Mouse (Mus musculus) liver, embryonic 12.5 days (tissue): Measurements from ENCODE around the gene Cyp27b1. TPM values are rescaled to one million over a fixed set of nuclear protein-coding genes. Genes with fewer than 3 reads are reported as not detected.
A peak's percentile ranks its signal among the peaks of the same experiment; 100 is the strongest.

ENCODE experiments used
- ATAC-seq: fragments of 200-750 bp; cut with Nextera tagmentation; 2 replicates; pipeline ENCODE4 v1.8.0; 2017; ENCODE audit warnings: moderate number of reproducible peaks, mild to moderate bottlenecking, moderate library complexity
- H3K27ac ChIP-seq: fragments of 300-500 bp; sonication (generic); 2 replicates; pipeline ENCODE4 v1.5.1; 2016; ENCODE audit warnings: mild to moderate bottlenecking
- H3K27me3 ChIP-seq: fragments of 300-500 bp; sonication (generic); replicated peaks from 2 replicates; pipeline ENCODE4 v1.6.1; 2016; ENCODE audit warnings: mild to moderate bottlenecking, moderate library complexity
- H3K36me3 ChIP-seq: fragments of 300-500 bp; sonication (generic); 2 replicates; pipeline ENCODE4 v1.6.1; 2016; ENCODE audit warnings: mild to moderate bottlenecking, moderate library complexity
- H3K4me1 ChIP-seq: fragments of 300-500 bp; sonication (generic); 2 replicates; pipeline ENCODE4 v1.6.1; 2016
- H3K4me2 ChIP-seq: fragments of 300-500 bp; sonication (generic); 2 replicates; pipeline ENCODE4 v1.6.1; 2016; ENCODE audit warnings: mild to moderate bottlenecking, moderate library complexity
- H3K4me3 ChIP-seq: fragments of 300-500 bp; sonication (generic); 2 replicates; pipeline ENCODE4 v1.5.1; 2016; ENCODE audit warnings: mild to moderate bottlenecking, moderate library complexity
- H3K9ac ChIP-seq: fragments of 300-500 bp; sonication (generic); 2 replicates; pipeline ENCODE4 v1.6.1; 2016; ENCODE audit warnings: mild to moderate bottlenecking, moderate library complexity
- H3K9me3 ChIP-seq: fragments of 300-500 bp; sonication (generic); replicated peaks from 2 replicates; pipeline ENCODE4 v1.6.1; 2016; ENCODE audit warnings: mild to moderate bottlenecking, moderate library complexity
- WGBS: fragments of 180-500 bp; shearing (Covaris S2); methylation state at CpG from one replicate; pipeline ENCODE4 v1.1.7; 2016; ENCODE audit not compliant: insufficient replicate concordance; 5-methylcytosine and 5-hydroxymethylcytosine counted together
- polyA plus RNA-seq: library from polyadenylated mRNA; unstranded; fragments of >200 nt; fragmentation: Nextera tagmentation; extraction: Ambion mirVana; gene quantifications from 2 replicates; pipeline ENCODE4 v1.2.1, GENCODE M21; 2016

Cyp27b1 gene
- polyA plus RNA-seq, 1 experiment from 2014 or later, result 0.10 TPM

DNA sequence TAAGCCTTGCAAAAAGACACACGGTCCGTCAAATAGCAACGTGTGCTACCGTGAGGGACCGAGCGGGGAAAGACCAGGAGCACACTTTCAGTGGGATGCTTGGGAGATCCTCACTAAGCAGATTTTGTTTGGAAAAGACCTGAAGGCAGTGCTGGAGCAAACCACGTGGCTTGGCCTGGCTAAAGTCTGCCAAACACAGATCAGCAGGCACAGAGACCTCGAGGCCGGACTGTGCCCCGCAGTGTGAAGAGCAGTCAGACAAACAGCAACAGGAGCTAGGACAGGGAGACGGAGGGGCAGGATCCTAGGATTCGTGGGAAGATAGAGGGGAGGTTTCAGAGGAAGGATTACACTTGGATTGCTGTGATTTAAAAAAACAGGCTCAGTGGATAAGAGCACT lies 11.8 kb upstream of the Cyp27b1 start:
- no peaks in the 10 kb centered on the region for H3K9me3 ChIP-seq
- H3K9ac ChIP-seq, result no peak overlapping the region
- H3K4me3 ChIP-seq, result no peak overlapping the region
- 70% methylated on average over 12 of the region's 12 CpGs for WGBS
- no peak for ATAC-seq
- no peak overlapping the region for H3K27ac ChIP-seq
- H3K27me3 ChIP-seq, result peaks cover 57% of the 10 kb centered on the region
- no peaks in the 10 kb centered on the region for H3K36me3 ChIP-seq
- peaks cover 7% of the 10 kb centered on the region for H3K4me1 ChIP-seq
- no peak overlapping the region for H3K4me2 ChIP-seq

DNA sequence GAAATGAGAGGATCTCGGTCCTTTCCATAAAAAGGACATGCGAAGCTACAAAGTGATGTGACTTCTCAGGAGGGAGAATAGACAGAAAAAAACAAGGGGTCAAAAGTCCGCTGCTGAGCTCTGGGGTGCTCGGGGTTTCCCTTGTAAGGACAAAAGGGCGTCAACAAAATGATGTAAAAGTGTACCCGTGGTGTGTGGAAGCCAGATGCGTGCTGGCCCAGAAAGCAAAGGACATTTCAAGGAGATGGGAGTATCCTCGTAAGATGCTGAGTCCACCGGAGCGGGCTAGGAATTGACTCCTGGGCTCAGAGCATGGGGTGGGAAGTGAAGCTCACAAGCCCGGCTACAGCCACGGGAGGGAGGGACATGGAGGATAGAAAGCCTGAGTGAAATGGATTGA lies 10.4 kb upstream of the Cyp27b1 start:
- Histone ChIP-seq H3K27me3 (peaks cover 60% of the 10 kb centered on the region), H3K36me3 (no peaks in the 10 kb centered on the region)
- ATAC-seq, result no peak

DNA sequence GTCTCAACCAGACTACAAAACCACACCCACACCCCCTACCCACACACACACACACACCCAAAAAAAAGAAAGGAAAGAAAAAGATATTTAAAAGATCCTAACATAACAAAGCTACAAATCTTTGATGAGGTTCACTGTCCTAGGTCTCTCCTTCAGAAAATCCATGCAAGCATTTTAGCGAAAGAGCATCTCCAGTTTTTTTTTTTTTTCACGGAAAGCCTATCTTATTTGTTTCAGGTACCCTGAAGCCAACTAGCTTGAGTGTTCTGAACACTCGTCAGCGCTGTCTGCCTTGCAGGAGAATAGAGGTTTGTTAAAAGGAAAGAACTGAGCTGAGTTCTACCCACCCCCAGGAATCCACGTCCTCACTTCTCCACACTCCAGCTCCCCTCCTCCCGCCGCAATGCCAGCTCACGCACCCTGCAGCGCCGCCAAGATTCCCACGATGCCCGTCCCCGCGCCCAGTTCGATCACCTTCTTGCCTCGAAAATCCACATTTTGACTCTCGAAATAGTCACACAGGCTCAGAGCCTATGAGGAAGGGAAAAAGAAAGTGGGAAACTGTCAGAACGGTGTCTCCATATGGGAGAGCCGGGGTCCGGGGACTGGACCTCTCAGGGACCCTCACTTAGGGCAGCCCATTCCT lies 7.4 kb upstream of the Cyp27b1 start:
- Histone ChIP-seq H3K4me3 (peak overlapping the region; percentile 76), H3K4me1 (peaks cover 28% of the 10 kb centered on the region), H3K9me3 (no peaks in the 10 kb centered on the region), H3K4me2 (peak overlapping the region; percentile 97), H3K27me3 (peaks cover 59% of the 10 kb centered on the region), H3K9ac (peak overlapping the region; percentile 74), H3K27ac (no peak overlapping the region), H3K36me3 (peaks cover 23% of the 10 kb centered on the region)
- ATAC-seq, result no peak
- WGBS, result 3% methylated on average over 20 of the region's 20 CpGs

More for the DNA sequence above, 10.4 kb upstream of the Cyp27b1 start:
- WGBS, result 70% methylated on average over 12 of the region's 12 CpGs
- Histone ChIP-seq H3K4me3 (no peak overlapping the region), H3K4me2 (no peak overlapping the region), H3K9me3 (no peaks in the 10 kb centered on the region), H3K9ac (no peak overlapping the region), H3K4me1 (peaks cover 21% of the 10 kb centered on the region), H3K27ac (no peak overlapping the region)

DNA sequence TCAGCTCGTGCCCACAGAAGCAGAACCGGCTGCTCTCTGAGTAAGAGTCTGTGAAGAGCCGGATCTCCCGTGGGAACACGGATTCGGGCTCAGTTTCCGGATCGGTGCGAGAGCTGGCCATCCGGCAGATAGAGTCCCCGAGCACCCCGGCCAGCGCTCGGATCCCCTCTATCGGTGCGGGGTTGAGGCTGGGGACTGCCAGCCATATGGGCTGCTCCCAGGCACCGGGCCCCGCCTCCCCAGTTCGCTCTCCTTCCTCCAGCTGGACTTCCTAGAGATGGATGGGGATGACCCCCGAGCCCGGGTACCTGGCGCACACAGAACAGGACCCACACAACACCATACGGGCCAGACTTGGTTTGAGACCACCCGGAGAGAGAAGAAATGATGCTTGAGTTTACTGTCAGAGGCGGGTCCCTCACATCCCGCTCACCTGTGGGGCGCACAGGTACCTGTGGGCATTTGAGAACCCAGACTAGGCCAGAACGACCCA lies 6.7 kb upstream of the Cyp27b1 start, which contains the start of the genes Mettl1 and Eef1akmt3:
TSS of gene Mettl1 (plus strand) at position 141 of the 493 bp plus-strand sequence.
TSS of gene Eef1akmt3 (minus strand) at position 240 of the 493 bp plus-strand sequence.
- peaks cover 53% of the 10 kb centered on the region for H3K27me3 ChIP-seq
- WGBS, result under 1% methylated on average over 28 of the region's 28 CpGs
- peak within 1 kb of the TSS; percentile 68 for H3K27ac ChIP-seq

DNA sequence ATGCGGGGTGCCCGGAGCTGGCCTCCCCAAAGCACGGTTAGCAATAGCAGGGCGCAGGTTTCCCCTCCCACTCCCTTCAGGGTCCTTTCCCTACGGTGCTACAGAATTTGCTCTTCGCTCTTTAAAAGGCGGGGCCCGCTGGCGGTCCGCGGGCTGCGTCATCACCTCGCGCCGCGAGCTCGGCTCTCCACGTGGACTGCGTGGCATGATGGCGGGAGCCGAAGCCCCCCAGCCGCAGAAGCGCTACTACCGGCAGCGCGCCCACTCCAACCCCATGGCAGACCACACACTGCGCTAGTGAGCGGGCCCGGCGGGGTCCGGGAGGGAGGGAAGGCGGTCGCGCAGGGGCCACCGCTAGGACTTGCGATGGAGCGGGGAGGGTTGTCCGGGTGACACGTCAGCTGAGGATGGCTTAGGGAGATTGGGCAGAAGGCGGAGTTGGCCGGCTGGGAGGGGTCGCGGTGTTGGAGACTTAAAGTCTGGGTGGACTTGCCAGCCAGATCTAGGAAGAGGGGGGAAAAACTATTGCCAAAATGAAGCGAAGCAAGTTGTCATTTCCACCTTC lies 6.2 kb upstream of the Cyp27b1 start:
- 1% methylated on average over 44 of the region's 44 CpGs for WGBS
- peak; percentile 82 for ATAC-seq
- Histone ChIP-seq H3K36me3 (peaks cover 26% of the 10 kb centered on the region), H3K27ac (peak overlapping the region; percentile 68), H3K9me3 (no peaks in the 10 kb centered on the region), H3K4me1 (peaks cover 28% of the 10 kb centered on the region), H3K4me2 (peak overlapping the region; percentile 97), H3K4me3 (peak overlapping the region; percentile 76), H3K9ac (peak overlapping the region; percentile 74), H3K27me3 (peaks cover 47% of the 10 kb centered on the region)

More for the DNA sequence above, 6.7 kb upstream of the Cyp27b1 start, which contains the start of the genes Mettl1 and Eef1akmt3:
- peak within 1 kb of the TSS; percentile 97 for H3K4me2 ChIP-seq
- peak within 1 kb of the TSS; percentile 76 for H3K4me3 ChIP-seq
- peaks cover 28% of the 10 kb centered on the region for H3K4me1 ChIP-seq
- ATAC-seq, result peak; percentile 41
- peaks cover 26% of the 10 kb centered on the region for H3K36me3 ChIP-seq
- no peaks in the 10 kb centered on the region for H3K9me3 ChIP-seq
- H3K9ac ChIP-seq, result peak within 1 kb of the TSS; percentile 74

DNA sequence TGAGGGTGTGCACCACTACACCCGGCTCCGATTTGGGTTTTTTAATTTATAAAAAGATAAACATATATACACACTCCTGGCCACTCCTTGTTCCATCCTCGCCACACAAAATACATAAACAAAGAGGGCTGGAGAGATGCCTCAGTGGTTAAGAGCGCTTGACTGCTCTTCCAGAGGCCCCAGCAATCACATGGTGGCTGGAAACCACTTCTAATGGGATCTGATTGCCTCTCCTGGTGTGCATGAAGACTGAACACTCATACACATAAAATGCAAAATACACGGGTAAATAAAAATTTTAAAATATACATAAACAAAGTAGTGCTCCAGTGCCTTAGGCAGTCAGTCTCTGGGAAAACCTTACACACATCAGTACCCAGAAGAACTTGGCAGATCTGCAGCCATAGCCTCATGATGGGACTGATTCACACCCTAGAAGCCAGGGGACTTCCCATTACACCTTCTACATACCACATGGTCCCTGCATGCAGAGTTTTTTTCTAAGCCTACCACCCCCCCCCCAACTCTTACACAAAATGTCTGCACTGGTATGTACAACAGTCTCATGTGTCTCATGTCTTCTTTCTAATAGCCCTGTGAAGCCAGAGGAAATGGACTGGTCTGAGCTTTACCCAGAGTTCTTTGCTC lies 5.5 kb upstream of the Cyp27b1 start:
- WGBS, result 11% methylated on average over 5 of the region's 5 CpGs
- H3K9me3 ChIP-seq, result no peaks in the 10 kb centered on the region

DNA sequence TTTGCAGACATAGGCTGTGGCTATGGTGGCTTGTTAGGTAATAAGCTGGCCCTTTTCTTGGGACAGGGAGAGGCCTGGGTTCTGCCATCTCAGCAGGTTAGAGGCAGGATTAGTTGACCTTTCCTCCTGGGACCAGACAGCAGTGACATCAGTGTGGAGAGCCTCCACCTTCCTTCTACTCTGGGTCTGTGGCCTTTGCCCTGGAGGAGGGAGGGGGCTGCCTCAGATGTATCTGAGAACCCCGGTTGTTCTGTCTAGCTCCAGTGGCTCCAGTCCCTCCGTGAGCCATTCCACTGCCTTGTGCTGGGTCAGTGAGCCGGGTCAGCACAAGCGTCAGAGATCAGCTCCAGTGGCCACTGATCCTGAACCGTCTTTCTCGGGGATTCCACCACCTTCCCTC lies 4.9 kb upstream of the Cyp27b1 start:
- H3K4me3 ChIP-seq, result no peak overlapping the region
- H3K4me2 ChIP-seq, result peak overlapping the region; percentile 97
- 98% methylated on average over 6 of the region's 6 CpGs for WGBS
- H3K27ac ChIP-seq, result no peak overlapping the region
- H3K9ac ChIP-seq, result no peak overlapping the region
- H3K27me3 ChIP-seq, result peaks cover 45% of the 10 kb centered on the region
- peaks cover 26% of the 10 kb centered on the region for H3K36me3 ChIP-seq
- no peak for ATAC-seq
- H3K9me3 ChIP-seq, result no peaks in the 10 kb centered on the region
- peaks cover 28% of the 10 kb centered on the region for H3K4me1 ChIP-seq

More for the DNA sequence above, 5.5 kb upstream of the Cyp27b1 start:
- H3K27ac ChIP-seq, result peak overlapping the region; percentile 46
- peaks cover 26% of the 10 kb centered on the region for H3K36me3 ChIP-seq
- H3K4me1 ChIP-seq, result peaks cover 28% of the 10 kb centered on the region
- H3K4me2 ChIP-seq, result peak overlapping the region; percentile 97
- no peak for ATAC-seq
- H3K4me3 ChIP-seq, result peak overlapping the region; percentile 76
- H3K9ac ChIP-seq, result peak overlapping the region; percentile 74
- H3K27me3 ChIP-seq, result peaks cover 45% of the 10 kb centered on the region

DNA sequence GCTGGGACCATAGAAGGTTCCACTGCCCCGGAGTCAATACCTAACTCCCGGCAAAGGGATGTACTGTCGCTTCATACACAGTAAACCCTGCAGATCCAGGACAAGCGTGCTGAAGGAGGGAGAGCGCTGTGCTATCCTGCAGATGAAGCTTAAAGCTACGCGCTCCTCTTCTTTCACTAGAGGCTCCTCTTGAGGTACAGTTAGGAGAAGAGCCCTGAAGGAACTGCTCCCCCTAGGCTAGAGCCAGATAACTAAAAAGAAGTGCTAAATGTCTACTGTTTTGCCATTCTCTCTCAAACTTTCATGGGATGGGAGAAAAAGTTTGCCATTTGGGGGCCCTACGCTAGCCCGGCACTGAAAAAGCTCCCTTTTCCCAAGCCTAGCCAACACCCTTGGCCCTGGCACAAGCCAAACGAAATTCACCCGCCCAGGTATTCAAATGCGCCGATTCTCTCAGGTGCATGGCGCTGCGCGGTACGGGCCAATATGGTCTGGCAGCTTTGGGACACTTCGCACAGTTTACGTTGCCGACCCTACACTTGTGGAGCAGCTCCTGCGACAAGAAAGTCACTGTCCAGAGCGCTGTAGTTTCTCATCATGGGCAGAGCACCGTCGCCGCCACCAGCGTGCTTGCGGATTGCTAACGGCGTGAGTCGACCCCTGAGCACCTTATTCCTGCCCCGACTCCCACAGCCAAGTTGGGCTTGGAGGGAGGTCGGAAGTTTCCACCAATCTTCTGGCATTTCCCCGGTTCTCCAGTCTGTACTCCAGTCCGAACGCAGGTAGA lies 751 bp downstream of the Cyp27b1 start:
- Histone ChIP-seq H3K36me3 (peaks cover 20% of the 10 kb centered on the region), H3K4me2 (peak overlapping the region; percentile 33), H3K9ac (no peak overlapping the region), H3K9me3 (no peaks in the 10 kb centered on the region), H3K27me3 (peaks cover 67% of the 10 kb centered on the region), H3K4me3 (no peak overlapping the region), H3K27ac (no peak overlapping the region), H3K4me1 (0 out of 2 replicates have a peak, but pooled peaks cover 13% of the 10 kb centered on the region)
- WGBS, result 6% methylated on average over 35 of the region's 35 CpGs
- no peak for ATAC-seq

DNA sequence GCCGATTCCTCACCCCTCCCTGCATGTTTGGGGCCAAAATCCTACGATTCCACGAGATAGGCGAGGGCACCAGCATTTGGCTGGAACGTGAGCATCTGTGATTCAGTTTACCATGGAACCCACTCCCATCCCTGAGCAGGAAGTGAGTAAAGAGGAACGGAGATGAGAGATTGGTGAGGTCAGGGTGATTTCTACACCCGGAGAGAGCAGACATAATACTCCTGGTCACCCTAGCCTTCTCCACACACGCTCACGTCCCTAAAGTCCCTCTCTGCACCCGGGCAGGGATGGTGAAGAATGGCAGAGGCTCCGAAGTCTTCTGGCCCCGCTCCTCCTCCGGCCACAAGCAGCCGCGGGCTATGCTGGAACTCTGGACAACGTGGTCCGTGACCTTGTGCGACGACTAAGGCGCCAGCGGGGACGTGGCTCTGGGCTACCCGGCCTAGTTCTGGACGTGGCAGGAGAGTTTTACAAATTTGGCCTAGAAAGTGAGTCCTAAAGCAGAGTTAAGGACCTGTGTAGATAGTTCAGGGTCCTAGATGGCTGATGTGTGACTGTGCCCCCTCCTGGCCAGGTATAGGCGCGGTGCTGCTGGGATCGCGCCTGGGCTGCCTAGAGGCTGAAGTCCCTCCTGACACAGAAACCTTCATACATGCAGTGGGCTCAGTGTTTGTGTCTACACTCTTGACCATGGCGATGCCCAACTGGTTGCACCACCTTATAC lies 1.5 kb downstream of the Cyp27b1 start:
- peaks cover 14% of the 10 kb centered on the region for H3K36me3 ChIP-seq
- WGBS, result 5% methylated on average over 29 of the region's 29 CpGs
- ATAC-seq, result no peak
- 0 out of 2 replicates have a peak, but pooled peaks cover 13% of the 10 kb centered on the region for H3K4me1 ChIP-seq
- H3K4me2 ChIP-seq, result peak overlapping the region; percentile 33
- H3K9ac ChIP-seq, result no peak overlapping the region
- no peak overlapping the region for H3K4me3 ChIP-seq
- H3K9me3 ChIP-seq, result no peaks in the 10 kb centered on the region
- H3K27ac ChIP-seq, result no peak overlapping the region
- H3K27me3 ChIP-seq, result peaks cover 75% of the 10 kb centered on the region

DNA sequence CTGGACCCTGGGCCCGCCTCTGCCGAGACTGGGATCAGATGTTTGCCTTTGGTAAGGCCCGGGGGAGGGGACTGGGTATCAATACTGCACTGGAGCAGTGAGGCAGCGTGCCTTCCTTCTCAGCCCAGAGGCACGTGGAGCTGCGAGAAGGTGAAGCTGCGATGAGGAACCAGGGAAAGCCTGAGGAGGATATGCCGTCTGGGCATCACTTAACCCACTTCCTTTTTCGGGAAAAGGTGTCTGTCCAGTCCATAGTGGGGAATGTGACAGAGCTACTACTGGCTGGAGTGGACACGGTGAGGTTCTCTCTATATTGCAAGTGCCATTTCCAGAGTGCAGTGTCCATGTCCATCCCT lies 2.0 kb downstream of the Cyp27b1 start:
- Histone ChIP-seq H3K4me3 (no peak overlapping the region), H3K4me2 (no peak overlapping the region), H3K9me3 (no peaks in the 10 kb centered on the region), H3K27me3 (peaks cover 80% of the 10 kb centered on the region), H3K9ac (no peak overlapping the region), H3K36me3 (peaks cover 9% of the 10 kb centered on the region; the same call in 1 of the 2 replicates), H3K4me1 (0 out of 2 replicates have a peak, but pooled peaks cover 13% of the 10 kb centered on the region), H3K27ac (no peak overlapping the region)
- WGBS, result 5% methylated on average over 10 of the region's 10 CpGs
- ATAC-seq, result no peak

DNA sequence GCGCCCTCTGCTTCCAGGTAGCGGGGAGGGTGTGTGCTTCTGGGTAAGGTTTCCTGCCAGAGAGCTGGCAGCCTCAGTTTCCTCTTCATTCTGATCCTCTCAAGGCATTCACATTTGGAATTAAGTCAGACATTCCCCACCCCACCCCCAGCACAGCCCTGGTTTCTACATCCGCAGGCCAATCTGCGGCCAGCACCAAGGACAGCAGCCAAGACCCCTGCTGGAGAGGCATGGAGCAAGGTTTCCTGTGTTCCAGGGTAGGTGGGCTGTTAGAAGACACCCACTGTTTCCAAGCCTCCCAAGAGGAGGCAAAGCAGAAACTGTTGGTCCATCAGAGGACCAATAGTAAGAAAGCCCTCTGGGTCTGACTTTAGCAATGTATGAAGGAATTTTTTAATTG lies 6.6 kb downstream of the Cyp27b1 start:
- Histone ChIP-seq H3K9me3 (no peaks in the 10 kb centered on the region), H3K4me3 (no peak overlapping the region), H3K9ac (no peak overlapping the region), H3K4me1 (peaks cover 21% of the 10 kb centered on the region), H3K36me3 (no peaks in the 10 kb centered on the region; the same call in 1 of the 2 replicates), H3K4me2 (no peak overlapping the region), H3K27me3 (peaks cover 100% of the 10 kb centered on the region), H3K27ac (no peak overlapping the region)
- WGBS, result 53% methylated on average over 4 of the region's 4 CpGs
- ATAC-seq, result no peak
